Mouse (Mus musculus) Patski (cell line): ENCODE results near the gene Srrm3. TPM values are rescaled to one million over a fixed set of nuclear protein-coding genes. Genes with fewer than 3 reads are reported as not detected.

ENCODE experiments used
- ATAC-seq: fragments of 100-300 bp; one replicate; pipeline ENCODE4 v1.8.0; 2021
- CTCF ChIA-PET: fragments of 350-600 bp; sonication (Branson Sonifier 250); formaldehyde crosslinking; loops from one replicate; lab custom pipeline; 2022; ENCODE audit warnings: inconsistent platforms; lab: Charles Lee
- POLR2A ChIA-PET: fragments of 350-600 bp; sonication (Branson Sonifier 250); formaldehyde crosslinking; loops from one replicate; lab custom pipeline; 2022; ENCODE audit warnings: antibody characterized with exemption, inconsistent platforms; lab: Charles Lee
- DNase-seq: peaks from one replicate; pipeline ENCODE4 v3.0.0-alpha.2; 2011; ENCODE audit warnings: low read depth, low spot score
- H3K27me3 ChIP-seq: fragments of 371-371 bp; one replicate; pipeline ENCODE4 v1.5.1; 2021
- CTCF ChIP-seq: fragments of 100-300 bp; IDR thresholded peaks from one replicate; pipeline ENCODE4 v1.5.1; 2021
- in situ Hi-C: fragments of 300-500 bp; cut with MboI; formaldehyde crosslinking; loops from 3 replicates; pipeline ENCODE4 v1.11.1; 2018; ENCODE audit warnings: low pct_unique_long_range_greater_than_20kb, mixed read lengths
- polyA plus RNA-seq: library from polyadenylated mRNA; unstranded; gene quantifications from one replicate; pipeline ENCODE4 v1.2.3, GENCODE M21; 2021

Gene Srrm3
- polyA plus RNA-seq, 1 experiment from 2014 or later, result 0.01 TPM

GRCm38 (mm10) chr5:135843418-135843817 is 36.7 kb downstream of the Srrm3 start:
- no peak for DNase-seq
- CTCF ChIA-PET, result no interaction called here
- POLR2A ChIA-PET, result interaction anchor here (0.6 to 1.0 kb wide), 2 partner anchors 29 to 884 kb away, joined by 3 read pairs; no protein-coding TSS in a partner anchor
- no peak for ATAC-seq
- no peaks in the 10 kb centered on the region for H3K27me3 ChIP-seq
- TF ChIP-seq CTCF, result no peak
- in situ Hi-C loops, result no loop called here

- POLR2A ChIA-PET, result interaction anchor here (0.6 kb wide), 1 partner anchor 147 kb away, joined by 4 read pairs; no protein-coding TSS in a partner anchor
- CTCF ChIA-PET, result interaction anchor here (0.6 kb wide), 1 partner anchor 1637 kb away, joined by 3 read pairs; no protein-coding TSS in a partner anchor
- ATAC-seq, result no peak
- in situ Hi-C loops, result loop anchor here (5.0 kb wide), 1 partner anchor 228 kb away; no protein-coding TSS in a partner anchor
- TF ChIP-seq CTCF, result no peak
- no peak for DNase-seq
- peaks cover 14% of the 10 kb centered on the region for H3K27me3 ChIP-seq
Measured at GRCm38 (mm10) chr5:135845676-135846320, 39.1 kb downstream of the Srrm3 start.

GRCm38 (mm10) chr5:135847460-135847859 is 40.8 kb downstream of the Srrm3 start:
- in situ Hi-C loops, result loop anchor here (5.0 kb wide), 1 partner anchor 230 kb away; no protein-coding TSS in a partner anchor
- H3K27me3 ChIP-seq, result peaks cover 29% of the 10 kb centered on the region
- no peak for TF ChIP-seq CTCF
- POLR2A ChIA-PET, result no interaction called here
- CTCF ChIA-PET, result interaction anchor here (1.2 kb wide), 1 partner anchor 53 kb away, joined by 8 read pairs; no protein-coding TSS in a partner anchor
- ATAC-seq, result no peak
- no peak for DNase-seq

- in situ Hi-C loops, result loop anchor here (5.0 kb wide), 1 partner anchor 231 kb away; no protein-coding TSS in a partner anchor
- ChIA-PET POLR2A (no interaction called here), CTCF (interaction anchor here (1.2 kb wide), 1 partner anchor 54 kb away, joined by 8 read pairs; no protein-coding TSS in a partner anchor)
- DNase-seq (no peak), ATAC-seq (no peak)
- TF ChIP-seq CTCF, result no peak
- H3K27me3 ChIP-seq, result peaks cover 34% of the 10 kb centered on the region
Measured at GRCm38 (mm10) chr5:135847881-135848280, 41.2 kb downstream of the Srrm3 start.

GRCm38 (mm10) chr5:135851024-135851423 is 44.3 kb downstream of the Srrm3 start:
- ChIA-PET CTCF (interaction anchor here (1.0 to 1.4 kb wide), 3 partner anchors 10 to 235 kb away, joined by 3 read pairs; no protein-coding TSS in a partner anchor), POLR2A (no interaction called here)
- in situ Hi-C loops, result no loop called here
- ATAC-seq, result no peak
- peaks cover 40% of the 10 kb centered on the region for H3K27me3 ChIP-seq
- no peak for DNase-seq
- TF ChIP-seq CTCF, result no peak

DNA sequence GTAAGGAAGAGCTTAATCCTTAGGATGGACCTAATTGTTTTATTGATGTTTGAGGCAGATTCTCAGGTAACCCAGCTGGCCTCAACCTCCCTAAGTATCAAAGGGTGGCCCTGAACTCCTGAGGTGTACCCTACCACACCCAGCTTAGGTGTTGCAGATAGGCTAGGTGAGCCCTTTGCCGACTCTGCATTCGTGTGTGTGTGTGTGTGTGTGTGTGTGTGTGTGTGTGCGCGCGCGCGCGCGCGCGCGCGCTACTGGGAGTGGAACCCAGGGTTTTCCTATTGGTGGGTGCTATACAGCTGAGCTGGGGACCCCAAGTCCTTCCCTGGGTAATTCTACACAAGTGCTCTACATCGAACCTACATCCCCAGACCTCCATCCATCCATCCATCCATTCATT is 44.8 kb downstream of the Srrm3 start:
- CTCF ChIA-PET, result interaction anchor here (1.0 to 1.4 kb wide), 3 partner anchors 10 to 236 kb away, joined by 3 read pairs; no protein-coding TSS in a partner anchor
- POLR2A ChIA-PET, result no interaction called here
- in situ Hi-C loops, result no loop called here
- ATAC-seq (no peak), DNase-seq (no peak)
- peaks cover 45% of the 10 kb centered on the region for H3K27me3 ChIP-seq
- TF ChIP-seq CTCF, result no peak

- DNase-seq (no peak), ATAC-seq (no peak)
- ChIA-PET POLR2A (no interaction called here), CTCF (no interaction called here)
- no peak for TF ChIP-seq CTCF
- H3K27me3 ChIP-seq, result peaks cover 54% of the 10 kb centered on the region
- in situ Hi-C loops, result no loop called here
Measured at GRCm38 (mm10) chr5:135852421-135852820, 45.7 kb downstream of the Srrm3 start.

- no peak for TF ChIP-seq CTCF
- CTCF ChIA-PET, result interaction anchor here (1.7 to 2.1 kb wide), 3 partner anchors 53 to 242 kb away, joined by 3 to 12 read pairs (median 10); no protein-coding TSS in a partner anchor
- H3K27me3 ChIP-seq, result peaks cover 67% of the 10 kb centered on the region
- no peak for ATAC-seq
- in situ Hi-C loops, result no loop called here
- no peak for DNase-seq
- POLR2A ChIA-PET, result no interaction called here
Measured at GRCm38 (mm10) chr5:135853731-135854130, 47.0 kb downstream of the Srrm3 start.

DNA sequence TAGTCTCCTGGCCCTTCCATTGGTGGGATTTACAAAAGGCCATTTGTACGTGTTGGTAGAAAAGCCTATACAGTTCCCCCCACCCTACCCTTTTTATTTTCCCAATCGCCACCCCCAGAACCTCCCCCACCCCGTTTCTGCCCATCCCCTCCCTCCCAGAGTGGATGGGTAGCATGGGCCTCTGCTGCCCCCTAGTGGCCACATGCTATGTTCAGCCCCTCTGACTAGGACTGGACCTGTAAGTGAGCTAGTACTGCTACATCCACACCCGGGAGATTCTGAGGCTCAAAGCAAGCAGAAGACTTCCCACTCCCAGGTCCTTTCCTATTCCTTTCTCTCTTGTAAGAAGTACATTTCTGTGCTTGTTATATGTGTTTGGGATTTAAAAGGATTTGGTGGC is 48.5 kb downstream of the Srrm3 start:
- ATAC-seq, result no peak
- H3K27me3 ChIP-seq, result peaks cover 72% of the 10 kb centered on the region
- TF ChIP-seq CTCF, result peak; percentile 82
- no peak for DNase-seq
- in situ Hi-C loops, result loop anchor here (5.0 kb wide), 1 partner anchor 58 kb away; no protein-coding TSS in a partner anchor
- ChIA-PET POLR2A (no interaction called here), CTCF (interaction anchor here (0.6 to 2.2 kb wide), 10 partner anchors 9 to 243 kb away, joined by 3 to 12 read pairs (median 5); no protein-coding TSS in a partner anchor)

DNA sequence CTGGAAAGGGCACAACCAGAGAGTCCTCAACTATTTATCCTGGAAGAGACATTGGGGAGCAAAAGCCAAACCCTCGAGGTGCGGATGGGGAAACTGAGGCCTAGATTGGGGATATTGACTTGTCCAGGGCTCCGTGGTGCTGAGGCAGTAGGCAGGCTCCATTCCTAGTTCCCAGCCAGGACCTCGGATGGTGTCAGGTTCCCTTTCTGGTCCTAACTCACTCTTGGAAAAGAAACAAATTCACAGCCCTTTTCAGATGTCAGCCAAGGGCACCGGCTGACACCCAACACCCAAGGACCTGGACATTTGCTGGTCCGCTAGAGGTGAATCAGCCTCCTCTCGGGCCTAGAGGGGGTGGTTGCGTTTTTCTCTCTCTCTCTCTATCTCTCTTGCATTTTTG is 60.0 kb downstream of the Srrm3 start:
- peaks cover 24% of the 10 kb centered on the region for H3K27me3 ChIP-seq
- in situ Hi-C loops, result no loop called here
- ChIA-PET CTCF (no interaction called here), POLR2A (no interaction called here)
- DNase-seq, result no peak
- TF ChIP-seq CTCF, result no peak
- ATAC-seq, result no peak
